Mouse (Mus musculus) B cell, adult 62 days (primary cell): ENCODE measurements around the gene Cipc. TPM values are rescaled to one million over a fixed set of nuclear protein-coding genes. Genes with fewer than 3 reads are reported as not detected.

Experiments used
- total RNA-seq: library from RNA; stranded (reverse); gene quantifications from 4 replicates; pipeline ENCODE4 v1.2.4, GENCODE M21; 2023

Gene Cipc
- 49.2 to 55.1 TPM (median 53.5 TPM) in 4 replicates for total RNA-seq

DNA sequence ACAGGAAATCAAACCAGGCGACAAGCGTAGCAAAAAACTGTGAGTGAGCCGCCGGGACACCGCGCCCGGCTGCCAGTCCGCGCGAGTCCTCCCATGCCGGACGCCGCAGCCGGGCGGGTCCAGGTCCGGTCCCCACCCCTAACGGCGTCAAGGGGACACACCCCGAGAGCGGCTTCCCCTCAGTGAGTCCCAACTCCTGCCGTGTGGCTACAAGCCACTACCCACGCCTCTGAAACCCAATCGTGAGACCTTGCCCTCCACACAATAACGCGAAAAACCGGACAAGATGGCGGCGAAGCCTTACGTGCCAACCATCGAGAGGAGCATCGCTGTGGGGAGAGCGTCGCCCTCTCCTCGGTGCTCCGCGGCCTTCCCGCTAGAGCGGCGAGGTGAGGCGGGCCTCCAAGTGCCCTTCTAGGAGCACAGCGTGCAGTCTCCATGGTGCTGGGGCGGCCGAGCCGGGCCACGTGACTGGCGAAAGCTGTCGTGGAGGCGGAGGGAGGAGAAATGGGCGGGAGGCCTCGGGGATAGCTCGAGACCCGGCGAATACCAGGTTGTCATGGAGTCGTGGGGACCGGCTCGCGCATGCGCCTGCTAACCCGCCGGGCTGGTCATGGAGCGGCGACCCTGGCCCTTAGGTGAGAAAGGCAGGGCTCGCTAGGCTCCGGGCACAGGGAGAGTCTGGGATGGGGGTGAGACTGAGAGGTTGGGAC, at the start of gene Cipc:
Gene Cipc, plus strand, starts transcription at position 182 of the 713 bp plus-strand sequence.

DNA sequence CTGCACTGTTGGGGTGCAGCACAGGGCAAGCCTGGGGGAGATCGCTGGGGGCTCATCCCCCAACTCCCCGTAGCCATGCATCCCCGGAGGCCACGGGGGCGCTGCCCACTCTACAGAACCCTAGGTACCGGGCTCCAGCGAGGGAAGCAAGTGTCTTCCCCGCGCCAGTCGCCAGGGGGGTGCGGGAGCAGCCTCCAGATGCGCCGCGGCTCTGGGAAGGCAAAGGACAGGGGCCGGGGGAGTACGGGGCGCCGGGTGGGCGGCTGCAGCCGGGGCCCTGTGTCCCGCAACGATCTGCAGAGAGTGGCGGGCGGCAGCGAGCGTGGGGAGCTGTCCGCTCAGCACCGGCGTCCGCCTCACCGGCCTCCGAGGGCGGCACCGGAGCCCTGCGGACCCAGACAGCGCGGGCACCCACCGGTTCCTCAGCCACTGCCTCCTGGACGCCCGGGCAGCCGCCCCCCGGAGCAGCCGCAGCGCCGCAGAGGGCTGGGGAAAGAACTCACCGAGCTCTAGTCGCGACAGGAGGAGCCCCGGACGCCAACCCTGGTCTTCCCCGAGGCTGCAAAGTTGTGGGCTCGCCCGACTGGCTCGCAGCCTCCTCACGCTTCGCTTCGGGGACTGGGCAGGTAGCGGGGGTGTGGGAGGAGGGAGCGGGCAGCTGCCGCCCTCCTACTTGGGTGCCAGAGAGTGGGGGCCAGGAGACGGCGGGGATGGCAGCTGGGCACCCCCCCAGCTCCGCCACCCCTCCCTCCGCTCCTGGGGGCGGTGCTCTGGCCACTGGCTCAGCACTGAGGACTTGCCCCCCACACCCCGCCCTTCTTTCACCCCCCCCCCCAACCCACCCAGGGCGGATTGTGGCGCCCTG, 43.3 kb downstream of the Cipc start, which contains the start of gene Zdhhc22:
Gene Zdhhc22, minus strand, starts transcription at position 541 of the 865 bp plus-strand sequence.

Other genes starting within 250 kb of the Cipc start
- gene Angel1, start 220.6 kb upstream of the Cipc start, total RNA-seq = 7.7 to 11.0 TPM (median 9.1 TPM) in 4 replicates
- gene Lrrc74a, start 212.7 kb upstream of the Cipc start, total RNA-seq = not detected in 4 replicates
- 54.6 to 56.6 TPM (median 55.2 TPM) in 4 replicates for gene Irf2bpl, start 62.2 kb upstream of the Cipc start, total RNA-seq
- gene Zdhhc22, start 43.4 kb downstream of the Cipc start, total RNA-seq = not detected in 4 replicates
- not detected in 4 replicates for gene Tmem63c, start 74.3 kb downstream of the Cipc start, total RNA-seq
- gene Ngb, start 155.5 kb downstream of the Cipc start, total RNA-seq = 0.36 to 0.97 TPM (median 0.47 TPM) in 3 of 4 replicates, not detected in the other
- 15.3 to 17.9 TPM (median 16.6 TPM) in 4 replicates for gene Gstz1, start 200.1 kb downstream of the Cipc start, total RNA-seq
- gene Pomt2, start 200.9 kb downstream of the Cipc start, total RNA-seq = 5.6 to 6.6 TPM (median 6.2 TPM) in 4 replicates